ENCODE assay signal across 9 mouse cellular contexts in genomic region chr15:80105490-80106410, GRCm38 (mm10). TPM values are rescaled to one million over a fixed set of nuclear protein-coding genes. Genes with fewer than 3 reads are reported as not detected.
DNase-seq lines count a peak whose midpoint lies in the region; ATAC-seq and TF ChIP-seq lines count a peak whose summit lies in the region.
"Had no signal": no experiment of that assay in that cellular context is flagged by ENCODE, and none has a peak within 500 bp of the region (broad histone marks: within the 10 kb centered on the region; RNA-seq: fewer than 3 reads in every experiment).

No protein-coding gene starts in this region.

- no peaks in the 10 kb centered on the region for H3K27me3 ChIP-seq in MEL (ENCODE audit: control insufficient read depth in 1 of 2, insufficient read depth in 2 of 2, low read length in 2 of 2)
- no peaks in the 10 kb centered on the region for H3K27me3 ChIP-seq in intestine, postnatal 0 days (replicated peaks; ENCODE audit: control insufficient read depth, insufficient read depth, low read length)
- no peaks in the 10 kb centered on the region for H3K27me3 ChIP-seq in midbrain, embryonic 14.5 days (ENCODE audit: control insufficient read depth, insufficient read depth, low read length)
- H3K27me3 ChIP-seq: limb, embryonic 15.5 days had no signal

- peak overlapping the region; percentile 15; the same call in 1 of the 2 replicates for H3K27ac ChIP-seq in layer of hippocampus, adult 2 months
- no peak overlapping the region for H3K27ac ChIP-seq in MEL (ENCODE audit: control insufficient read depth, low read depth, low read length)
- H3K27ac ChIP-seq in intestine, postnatal 0 days (ENCODE audit: low read depth, low read length): no peak overlapping the region
- peak overlapping the region; percentile 76 for H3K27ac ChIP-seq in midbrain, embryonic 14.5 days (replicated peaks; ENCODE audit: low read depth, low read length)
- H3K27ac ChIP-seq: kidney, postnatal 0 days; limb, embryonic 15.5 days had no signal

- H3K79me2 ChIP-seq in MEL (ENCODE audit: control insufficient read depth, insufficient read depth, low read length, poor library complexity): no peaks in the 10 kb centered on the region

- no peak for TF ChIP-seq EP300 in MEL (IDR thresholded peaks at IDR 0.05; ENCODE audit: low read depth in 1 of 2, low read length in 2 of 2)

- H3K4me2 ChIP-seq in intestine, postnatal 0 days (replicated peaks; ENCODE audit: low read depth): no peak overlapping the region
- H3K4me2 ChIP-seq in midbrain, embryonic 14.5 days (ENCODE audit: low read length): no peak overlapping the region
- H3K4me2 ChIP-seq: limb, embryonic 15.5 days had no signal

- 54% methylated on average over 12 of the region's 12 CpGs for WGBS in intestine, postnatal 0 days
- 50% methylated on average over 12 of the region's 12 CpGs for WGBS in midbrain, embryonic 14.5 days

- H3K36me3 ChIP-seq in MEL (ENCODE audit: control insufficient read depth in 1 of 2, insufficient read depth in 2 of 2, low read length in 2 of 2): peaks cover 0 to 2% of the 10 kb centered on the region in 2 experiments; a peak in 2 of 4 replicates
- H3K36me3 ChIP-seq in intestine, postnatal 0 days (ENCODE audit: control insufficient read depth, insufficient read depth): no peaks in the 10 kb centered on the region
- H3K36me3 ChIP-seq in midbrain, embryonic 14.5 days (ENCODE audit: control insufficient read depth, insufficient read depth, low read length): 0 out of 2 replicates have a peak, but pooled peaks cover 6% of the 10 kb centered on the region
- H3K36me3 ChIP-seq: limb, embryonic 15.5 days had no signal

- TF ChIP-seq POLR2A in MEL (IDR thresholded peaks at IDR 0.05; ENCODE audit: control insufficient read depth in 1 of 2, insufficient read depth in 1 of 2, low read depth in 1 of 2, low read length in 2 of 2, poor library complexity in 1 of 2): no peak

- no peak for TF ChIP-seq RAD21 in MEL (IDR thresholded peaks at IDR 0.05; ENCODE audit: low read depth, low read length)

- no peak for DNase-seq in layer of hippocampus, adult 2 months (ENCODE audit: low spot score in 2 of 2)
- DNase-seq in layer of hippocampus, adult 8-10 months (ENCODE audit: low spot score in 2 of 2): no peak
- DNase-seq in MEL (ENCODE audit: low read depth, low spot score): no peak
- peak; percentile 41 for DNase-seq in midbrain, embryonic 14.5 days
- no peak for DNase-seq in adrenal gland, postnatal 36 days
- no peak for DNase-seq in frontal cortex, postnatal 25 days (ENCODE audit: low spot score in 2 of 2)

- no peaks in the 10 kb centered on the region for H3K9me3 ChIP-seq in MEL (replicated peaks; ENCODE audit: insufficient read depth, low read length)
- H3K9me3 ChIP-seq in intestine, postnatal 0 days (ENCODE audit: control insufficient read depth): no peaks in the 10 kb centered on the region
- no peaks in the 10 kb centered on the region for H3K9me3 ChIP-seq in midbrain, embryonic 14.5 days (ENCODE audit: control insufficient read depth, low read length)
- H3K9me3 ChIP-seq: limb, embryonic 15.5 days had no signal

- peak; percentile 55 for TF ChIP-seq CTCF in layer of hippocampus, adult 2 months (conservative IDR thresholded peaks at IDR 0.05)
- TF ChIP-seq CTCF in MEL (IDR thresholded peaks at IDR 0.05 in 2 of 3, conservative IDR thresholded peaks at IDR 0.05 in 1 of 3; ENCODE audit: control insufficient read depth in 1 of 3, insufficient read depth in 1 of 3, low read depth in 2 of 3, low read length in 3 of 3, poor library complexity in 1 of 3, severe bottlenecking in 1 of 3): peak in 2 of 3 experiments; percentile 27 to 30; a peak in 3 of 6 replicates
- TF ChIP-seq CTCF in intestine, postnatal 0 days (IDR thresholded peaks at IDR 0.05; ENCODE audit: low read depth): peak; percentile 49

- 0 out of 4 replicates have a peak, but pooled peaks cover 0 to 2% of the 10 kb centered on the region in 2 experiments for H3K4me1 ChIP-seq in MEL (ENCODE audit: control insufficient read depth in 1 of 2, insufficient read depth in 2 of 2, low read length in 2 of 2)
- H3K4me1 ChIP-seq in intestine, postnatal 0 days (replicated peaks; ENCODE audit: control insufficient read depth, insufficient read depth, low read length): no peaks in the 10 kb centered on the region
- no peaks in the 10 kb centered on the region for H3K4me1 ChIP-seq in midbrain, embryonic 14.5 days (ENCODE audit: control insufficient read depth, insufficient read depth, low read length)
- H3K4me1 ChIP-seq: limb, embryonic 15.5 days had no signal

- no peak overlapping the region for H3K9ac ChIP-seq in MEL (ENCODE audit: control insufficient read depth, low read depth, low read length, poor library complexity, severe bottlenecking)
- no peak overlapping the region for H3K9ac ChIP-seq in intestine, postnatal 0 days (ENCODE audit: low read depth, low read length)
- H3K9ac ChIP-seq in midbrain, embryonic 14.5 days (replicated peaks; ENCODE audit: low read length): no peak overlapping the region
- H3K9ac ChIP-seq: limb, embryonic 15.5 days had no signal

- no peak overlapping the region for H3K4me3 ChIP-seq in layer of hippocampus, adult 2 months
- no peak overlapping the region for H3K4me3 ChIP-seq in MEL (ENCODE audit: control insufficient read depth in 1 of 2, insufficient read depth in 1 of 2, low read depth in 2 of 2, low read length in 2 of 2)
- no peak overlapping the region for H3K4me3 ChIP-seq in intestine, postnatal 0 days (ENCODE audit: low read depth, low read length)
- H3K4me3 ChIP-seq in midbrain, embryonic 14.5 days (replicated peaks; ENCODE audit: low read depth, low read length): no peak overlapping the region
- H3K4me3 ChIP-seq: limb, embryonic 15.5 days had no signal

- 0 out of 2 replicates have a peak, but pooled peaks have one; percentile 25 for ATAC-seq in intestine, postnatal 0 days
- no peak for ATAC-seq in midbrain, embryonic 14.5 days (ENCODE audit: low FRiP score, low TSS enrichment)

TF ChIP-seq in MEL, 35 proteins besides CTCF, POLR2A, EP300 and RAD21:
- TF ChIP-seq USF1 (IDR thresholded peaks at IDR 0.05; ENCODE audit: low read depth, low read length) (no peak), NELFE (IDR thresholded peaks at IDR 0.05; ENCODE audit: low read depth, low read length) (no peak), MXI1 (IDR thresholded peaks at IDR 0.05; ENCODE audit: low read depth, low read length) (no peak), MYC (IDR thresholded peaks at IDR 0.05; ENCODE audit: low read depth, low read length) (no peak)

RNA-seq across cellular contexts. Expression of gene Rpl3, which starts 14.1 kb away (rescaled TPM):
- 100 to 1,000 TPM; 558 to 583 TPM for total RNA-seq in layer of hippocampus, adult 2 months (2021)
- 100 to 1,000 TPM; 431 to 611 (median 527) TPM for total RNA-seq in layer of hippocampus, adult 8-10 months (2022)
- 1,686 and 1,722 TPM in 2 replicates for total RNA-seq in MEL (2012; rRNA removed)
- polyA plus RNA-seq in MEL (2012; ENCODE audit: insufficient read depth in 1 of 2, insufficient read length in 2 of 2, low read depth in 1 of 2, low replicate concordance in 2 of 2, missing spikeins in 1 of 2): 1,000 to 10,000 TPM in 1 of 2 experiments, 100 to 1,000 TPM in 1; 543 to 1,096 TPM
- 436 and 450 TPM in 2 replicates for polyA plus RNA-seq in intestine, postnatal 0 days (2015; fragmentation: Nextera tagmentation; extraction: Ambion mirVana)
- polyA plus RNA-seq in midbrain, embryonic 14.5 days (2014; fragmentation: Nextera tagmentation; extraction: Ambion mirVana): 681 and 724 TPM in 2 replicates
- total RNA-seq in adrenal gland, postnatal 36 days (2021): 100 to 1,000 TPM; 602 to 611 TPM

RNA-seq across cellular contexts. Expression of gene Syngr1, which starts 14.6 kb away (rescaled TPM):
- total RNA-seq in layer of hippocampus, adult 2 months (2021): 100 to 1,000 TPM; 356 to 380 TPM
- 100 to 1,000 TPM; 383 to 406 (median 399) TPM for total RNA-seq in layer of hippocampus, adult 8-10 months (2022)
- 93.7 and 105 TPM in 2 replicates for total RNA-seq in MEL (2012; rRNA removed)
- 100 to 1,000 TPM in 1 of 2 experiments, not detected in 1; 115 TPM for polyA plus RNA-seq in MEL (2012; ENCODE audit: insufficient read depth in 1 of 2, insufficient read length in 2 of 2, low read depth in 1 of 2, low replicate concordance in 2 of 2, missing spikeins in 1 of 2)
- 6.8 and 10.4 TPM in 2 replicates for polyA plus RNA-seq in intestine, postnatal 0 days (2015; fragmentation: Nextera tagmentation; extraction: Ambion mirVana)
- 26.3 and 39.4 TPM in 2 replicates for polyA plus RNA-seq in midbrain, embryonic 14.5 days (2014; fragmentation: Nextera tagmentation; extraction: Ambion mirVana)
- total RNA-seq in adrenal gland, postnatal 36 days (2021): 10 to 100 TPM; 28.0 to 31.5 TPM

RNA-seq across cellular contexts. Expression of gene Tab1, which starts 27.2 kb away (rescaled TPM):
- total RNA-seq in layer of hippocampus, adult 2 months (2021): 10 to 100 TPM; 28.2 to 30.2 TPM
- total RNA-seq in layer of hippocampus, adult 8-10 months (2022): 10 to 100 TPM; 27.3 to 29.5 (median 29.0) TPM
- 18.2 and 23.3 TPM in 2 replicates for total RNA-seq in MEL (2012; rRNA removed)
- 10 to 100 TPM in 1 of 2 experiments, not detected in 1; 31.1 TPM for polyA plus RNA-seq in MEL (2012; ENCODE audit: insufficient read depth in 1 of 2, insufficient read length in 2 of 2, low read depth in 1 of 2, low replicate concordance in 2 of 2, missing spikeins in 1 of 2)
- polyA plus RNA-seq in intestine, postnatal 0 days (2015; fragmentation: Nextera tagmentation; extraction: Ambion mirVana): 12.6 and 13.6 TPM in 2 replicates
- polyA plus RNA-seq in midbrain, embryonic 14.5 days (2014; fragmentation: Nextera tagmentation; extraction: Ambion mirVana): 37.9 and 42.5 TPM in 2 replicates
- total RNA-seq in adrenal gland, postnatal 36 days (2021): 10 to 100 TPM; 11.9 to 18.3 TPM

Comparison
In these comparisons a context has a peak if more than half of its experiments do, and no peak if none do; other contexts are left out.
1. H3K27ac ChIP-seq: peak in layer of hippocampus, adult 2 months (single experiment) and midbrain, embryonic 14.5 days (single experiment); none in MEL (single experiment) and intestine, postnatal 0 days (single experiment).
2. Peak in every context shown above with its lines, with median percentiles within 50 percentile points of each other: CTCF ChIP-seq.